Mouse (Mus musculus) cerebellum, postnatal 36 days (tissue): ENCODE results near the gene Alcam.
A peak's percentile ranks its signal among the peaks of the same experiment; 100 is the strongest.

Experiments used
- DNase-seq, 2 experiments: peaks; one replicate each; pipeline ENCODE4 v3.0.0; 2021 to 2022; ENCODE audit warnings: mixed read lengths in 2 of 2

The Alcam gene

GRCm38 (mm10) chr16:52439600-52439999 is 14.3 kb downstream of the Alcam start:
- no peak for DNase-seq

- DNase-seq, result no peak
Measured at GRCm38 (mm10) chr16:52439007-52439406, 14.9 kb downstream of the Alcam start.

DNA sequence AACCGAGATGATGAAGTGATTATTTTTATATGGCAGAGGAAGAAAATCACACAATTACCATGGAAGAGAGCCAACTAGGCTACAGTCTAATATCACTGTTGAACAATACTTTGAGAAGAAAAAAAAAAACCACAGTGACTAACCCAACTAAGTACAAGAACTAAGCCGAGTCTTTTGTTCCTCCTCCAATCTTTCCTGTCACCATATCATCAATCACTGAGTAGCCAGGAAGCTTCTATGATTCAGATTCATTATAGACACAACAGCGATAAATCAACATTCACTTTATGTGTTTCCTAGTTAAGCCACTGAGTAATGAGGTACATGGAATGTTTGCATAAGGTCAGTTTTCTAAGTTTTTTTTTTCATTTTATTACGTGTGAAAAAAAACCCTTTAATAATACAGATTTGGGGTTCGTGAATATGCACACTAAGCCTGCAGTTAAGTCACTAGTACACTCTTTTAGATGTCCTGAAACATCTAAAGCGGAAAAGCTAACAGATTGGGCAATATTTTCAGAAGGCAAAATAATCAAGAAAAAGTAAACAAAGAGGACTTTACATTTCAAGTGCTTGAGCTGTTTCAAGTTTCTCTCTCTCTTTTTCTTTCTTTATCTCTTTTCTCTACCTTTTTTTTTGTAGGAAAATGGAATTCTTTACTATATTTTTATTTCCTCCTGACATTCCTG is 15.5 kb downstream of the Alcam start:
- DNase-seq, result no peak

DNA sequence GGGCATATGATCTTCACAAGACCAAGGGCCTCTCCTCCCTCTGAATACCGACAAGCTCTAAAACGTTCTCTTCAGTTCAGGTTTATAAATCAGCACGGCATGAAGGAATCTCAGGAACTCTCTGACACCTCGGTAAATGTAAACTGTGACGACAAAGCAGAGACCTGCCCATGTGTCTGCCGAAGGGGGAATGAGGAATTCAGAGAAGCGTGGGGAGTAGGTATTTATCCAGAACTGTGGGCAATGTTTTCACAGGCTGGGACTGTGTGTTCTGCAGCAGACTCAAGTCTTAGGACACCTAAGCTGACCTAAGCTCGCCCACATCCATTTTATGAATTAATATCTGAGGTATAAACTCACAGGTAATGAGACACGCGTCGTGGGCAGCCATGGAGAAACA is 20.7 kb downstream of the Alcam start:
- DNase-seq, result no peak

DNA sequence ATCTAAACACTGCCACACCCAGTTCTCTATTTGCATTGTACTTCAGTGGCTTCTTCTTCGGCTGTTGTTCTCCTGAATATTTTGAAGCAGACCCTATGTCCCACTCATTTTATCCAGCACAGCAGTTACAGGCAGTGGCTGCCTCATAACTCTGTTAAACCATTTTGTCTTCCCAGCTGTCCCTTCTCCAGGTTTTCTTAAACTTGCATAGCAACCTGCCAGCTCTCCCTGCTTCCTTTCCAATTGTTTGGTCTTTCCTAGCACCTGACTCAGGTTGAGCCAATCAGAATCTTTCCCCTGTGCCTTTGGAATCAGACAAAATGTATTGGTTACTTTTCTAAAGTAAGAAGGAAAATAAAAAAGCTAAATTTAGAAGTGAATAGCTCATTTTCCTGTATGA is 21.8 kb downstream of the Alcam start:
- no peak for DNase-seq

- DNase-seq, result no peak
Measured at GRCm38 (mm10) chr16:52431590-52431989, 22.3 kb downstream of the Alcam start.

GRCm38 (mm10) chr16:52430073-52430472 is 23.8 kb downstream of the Alcam start:
- peak in 1 of 2 experiments; percentile 12 for DNase-seq

DNA sequence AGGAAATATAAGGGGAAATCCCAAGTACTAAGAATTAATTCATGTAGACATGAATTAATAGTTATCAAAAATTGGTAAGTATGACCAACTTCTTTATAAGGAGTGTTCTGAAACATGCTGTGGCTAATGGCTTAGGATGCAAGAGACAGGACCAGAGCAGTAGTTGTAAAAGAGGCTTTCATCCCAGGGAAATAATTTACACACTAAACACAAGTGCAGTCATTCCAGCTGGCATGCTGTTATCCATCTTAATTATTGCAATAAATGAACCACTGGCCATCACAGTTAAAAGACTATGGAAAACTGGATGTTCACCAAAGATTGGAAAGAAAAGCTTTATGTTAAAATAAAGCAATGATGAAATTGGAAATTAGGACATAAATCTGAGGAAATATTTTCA is 24.2 kb downstream of the Alcam start:
- DNase-seq, result no peak

DNA sequence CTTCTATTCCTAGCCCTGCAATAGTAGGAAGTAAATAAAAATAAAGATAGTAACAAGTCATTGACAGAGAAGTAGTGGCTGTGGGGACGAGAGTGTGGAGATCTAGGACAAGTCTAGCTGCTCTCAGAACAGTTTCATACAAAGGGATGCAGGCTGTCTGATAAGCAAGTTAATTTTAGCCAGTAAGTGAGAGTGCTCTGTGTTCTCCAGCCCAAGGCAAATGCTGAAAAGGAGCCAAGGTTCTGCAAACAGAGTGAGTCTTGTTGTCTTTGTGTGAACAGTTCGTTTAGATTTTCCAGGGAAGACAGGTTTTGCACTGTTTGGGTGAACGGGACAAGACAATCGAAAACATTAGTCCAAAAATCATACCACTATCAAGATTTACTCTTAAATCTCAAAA is 25.4 kb downstream of the Alcam start:
- peak in 1 of 2 experiments; percentile 14 for DNase-seq

DNA sequence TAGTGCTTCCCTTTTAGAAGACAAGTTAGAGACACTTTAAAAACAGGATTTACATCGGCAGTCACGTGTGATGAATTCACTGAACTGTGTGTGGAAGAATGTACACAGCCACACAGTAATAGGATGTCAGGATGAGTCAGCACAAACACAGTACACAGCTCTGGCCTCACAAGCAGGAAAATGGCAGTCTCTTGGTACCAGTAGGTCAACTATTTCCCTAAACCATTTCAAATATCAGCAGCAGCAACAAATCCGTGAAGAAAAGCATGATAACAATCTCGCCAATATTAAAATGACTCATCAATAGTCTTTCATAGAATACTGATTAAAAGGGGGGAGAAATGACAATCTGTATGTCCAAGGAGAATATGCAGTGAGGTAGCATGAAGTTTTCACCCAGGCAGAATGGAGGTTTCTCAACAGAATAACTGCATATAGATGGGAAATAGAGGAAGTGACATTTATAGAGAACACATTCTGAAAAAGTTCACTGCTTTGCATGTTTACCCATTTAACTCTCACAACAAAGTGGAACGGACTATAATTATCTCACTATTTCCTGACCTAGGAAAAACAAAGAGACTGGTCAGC is 35.2 kb downstream of the Alcam start:
- DNase-seq, result no peak

DNA sequence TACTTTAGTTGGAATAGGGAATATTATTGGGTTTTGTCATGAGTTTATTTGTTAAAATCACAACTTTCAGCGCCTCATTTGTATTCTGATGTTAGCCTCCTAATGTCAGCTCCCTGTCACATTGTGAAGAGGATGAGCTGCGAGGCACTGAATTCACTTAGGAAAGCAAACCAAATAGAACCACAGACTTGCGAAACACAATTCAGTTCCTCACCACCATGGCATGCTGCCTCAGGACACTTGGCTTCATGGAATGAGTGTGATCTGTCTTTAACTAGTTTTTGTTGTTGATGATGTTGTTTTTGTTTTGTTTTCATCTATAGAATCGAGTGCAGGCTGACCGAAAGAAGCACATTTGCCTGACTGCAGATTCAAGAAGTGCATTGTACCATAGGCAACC is 35.9 kb downstream of the Alcam start:
- no peak for DNase-seq

GRCm38 (mm10) chr16:52417146-52417545 is 36.7 kb downstream of the Alcam start:
- DNase-seq, result no peak

- no peak for DNase-seq
Measured at GRCm38 (mm10) chr16:52413714-52414113, 40.2 kb downstream of the Alcam start.

DNA sequence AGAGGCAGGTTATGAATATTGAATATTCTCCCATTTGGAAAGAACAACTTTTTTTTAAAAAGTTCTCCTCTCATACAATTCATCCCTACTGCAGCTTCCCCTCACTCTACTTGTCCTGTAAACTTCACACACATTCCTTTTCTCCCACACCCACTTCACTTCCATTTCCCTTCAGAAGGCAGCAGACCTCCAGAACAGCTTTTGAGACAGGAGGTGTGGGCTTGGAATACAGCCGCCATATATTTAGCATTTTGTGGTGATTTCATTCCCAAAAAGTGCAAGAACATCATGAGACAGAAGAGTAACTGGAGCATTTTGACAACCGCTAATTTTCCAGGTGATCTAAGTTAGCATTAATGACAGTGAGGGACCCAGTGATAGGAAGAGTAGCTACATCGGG is 47.8 kb downstream of the Alcam start:
- no peak for DNase-seq

DNA sequence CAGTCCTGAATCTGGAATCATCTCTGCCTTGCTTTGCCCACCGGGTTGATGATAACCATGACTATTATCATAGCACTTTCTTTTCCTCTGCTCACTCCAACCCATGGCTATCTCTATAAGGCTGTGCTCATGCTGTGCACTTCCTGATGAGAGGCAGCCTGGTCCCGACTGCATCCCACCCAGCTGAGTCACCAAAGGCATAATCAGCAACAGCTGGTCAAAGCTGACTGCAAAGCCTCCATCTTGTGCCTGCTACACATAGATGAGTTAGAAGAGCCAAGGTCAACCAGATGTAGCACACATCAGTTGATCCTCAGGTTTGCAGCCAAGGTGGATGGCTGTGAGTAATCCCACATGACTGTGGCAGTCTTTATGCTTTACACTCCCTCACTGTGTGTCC is 48.6 kb downstream of the Alcam start:
- DNase-seq, result no peak

GRCm38 (mm10) chr16:52399112-52399511 is 54.8 kb downstream of the Alcam start:
- DNase-seq, result no peak

DNA sequence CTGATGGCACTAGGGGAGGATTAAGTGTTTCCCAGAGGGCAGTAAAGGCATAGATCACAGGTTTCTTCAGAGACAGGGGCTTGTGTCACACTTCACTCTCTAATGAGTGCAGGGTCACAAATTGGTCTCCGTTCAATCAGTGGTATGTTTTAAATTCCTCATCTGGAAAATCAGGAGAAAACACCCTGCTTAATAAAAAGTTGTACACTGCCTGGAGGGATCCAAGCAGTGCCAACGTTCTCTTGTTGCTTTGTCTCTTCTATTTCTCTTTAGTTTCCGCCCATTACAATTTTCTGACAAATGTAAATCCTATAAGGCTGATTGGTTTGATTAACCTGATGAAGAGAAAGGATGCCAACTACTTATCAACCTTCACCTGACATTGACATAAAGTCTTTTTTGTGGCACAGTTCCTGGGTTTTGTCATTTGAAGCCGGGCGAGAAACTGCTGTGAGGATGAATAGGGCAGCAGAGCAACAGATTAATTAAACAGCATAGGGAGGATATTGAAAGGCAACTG is 67.0 kb downstream of the Alcam start:
- no peak for DNase-seq

GRCm38 (mm10) chr16:52383456-52384185 is 70.3 kb downstream of the Alcam start:
- no peak for DNase-seq

DNA sequence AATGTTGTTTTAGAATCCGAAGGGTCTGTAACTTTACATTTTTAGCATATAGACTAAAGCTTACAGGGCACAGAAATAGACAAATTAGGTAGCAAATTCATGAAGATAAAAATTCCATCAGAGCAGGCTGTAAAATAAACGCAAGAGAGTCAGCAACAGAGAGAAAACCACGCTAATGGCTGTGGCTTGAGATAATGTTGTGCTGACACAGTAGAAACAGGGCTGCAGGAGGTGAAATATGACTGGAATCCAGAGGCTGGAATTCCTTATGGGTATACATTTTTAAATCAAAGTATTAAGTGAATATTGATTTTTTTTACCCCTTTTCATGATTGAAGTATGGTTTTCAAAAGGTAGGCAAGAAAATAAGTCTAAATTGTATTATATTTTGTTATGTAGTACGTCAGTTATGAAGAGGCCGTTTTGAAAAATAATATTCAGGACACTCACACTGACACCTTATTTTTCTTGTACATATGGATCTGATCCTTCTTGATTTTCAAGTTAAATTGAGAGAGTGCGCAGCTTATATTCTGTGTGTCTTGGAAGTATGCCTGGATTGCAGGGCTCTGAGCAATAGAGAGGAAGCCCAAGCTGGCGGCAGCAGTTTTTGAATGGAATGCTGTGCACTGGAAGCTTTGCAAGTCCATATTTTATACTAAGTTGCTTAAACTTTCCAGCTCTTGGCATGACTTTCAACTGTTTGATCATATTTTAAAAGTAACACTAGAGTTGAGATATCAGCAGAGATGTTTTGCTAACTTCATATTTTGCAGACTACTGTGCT is 74.9 kb downstream of the Alcam start:
- no peak for DNase-seq

DNA sequence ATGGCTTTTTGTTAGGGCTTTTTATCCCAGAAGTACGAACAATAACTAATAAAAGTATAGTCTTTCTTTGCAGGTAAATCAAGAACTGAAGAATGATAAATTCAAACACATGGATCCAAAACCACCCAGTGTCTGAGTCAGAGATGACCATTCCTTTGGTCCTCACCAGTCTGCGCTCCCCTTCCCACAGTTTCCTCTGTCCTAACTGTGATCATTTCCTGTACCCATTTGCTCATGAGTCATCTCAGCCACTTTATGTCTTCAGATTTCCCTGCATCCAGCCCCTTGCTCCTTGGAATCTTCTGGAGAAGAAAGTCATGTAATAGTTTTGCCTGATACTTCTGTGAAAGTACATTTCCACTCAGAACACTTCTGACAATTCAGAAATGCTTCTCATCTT is 77.0 kb downstream of the Alcam start:
- DNase-seq, result no peak

- no peak for DNase-seq
Measured at GRCm38 (mm10) chr16:52371956-52372355, 81.9 kb downstream of the Alcam start.

GRCm38 (mm10) chr16:52368521-52368920 is 85.4 kb downstream of the Alcam start:
- no peak for DNase-seq

DNA sequence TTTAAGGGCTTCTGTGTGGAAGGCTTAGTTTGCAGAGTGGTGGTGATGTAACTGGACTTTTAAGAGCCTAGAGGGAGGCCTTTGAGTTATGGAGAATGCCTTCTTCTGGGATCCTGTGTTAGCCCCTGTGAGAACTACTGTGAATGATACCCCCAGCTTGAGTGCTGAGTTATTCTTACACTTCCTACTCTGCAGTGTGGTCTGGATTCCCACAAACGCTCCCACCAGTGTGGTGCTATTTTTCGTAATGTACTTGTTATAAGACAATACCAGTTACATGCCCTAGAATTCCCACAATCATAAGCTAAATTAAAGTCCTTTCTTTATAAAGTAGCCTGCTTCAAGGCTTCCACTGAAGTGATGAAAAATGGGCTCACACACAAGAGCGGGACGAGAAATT is 87.0 kb downstream of the Alcam start:
- no peak for DNase-seq
